8 mouse cellular contexts compared by ENCODE assay signal in the genomic region with DNA sequence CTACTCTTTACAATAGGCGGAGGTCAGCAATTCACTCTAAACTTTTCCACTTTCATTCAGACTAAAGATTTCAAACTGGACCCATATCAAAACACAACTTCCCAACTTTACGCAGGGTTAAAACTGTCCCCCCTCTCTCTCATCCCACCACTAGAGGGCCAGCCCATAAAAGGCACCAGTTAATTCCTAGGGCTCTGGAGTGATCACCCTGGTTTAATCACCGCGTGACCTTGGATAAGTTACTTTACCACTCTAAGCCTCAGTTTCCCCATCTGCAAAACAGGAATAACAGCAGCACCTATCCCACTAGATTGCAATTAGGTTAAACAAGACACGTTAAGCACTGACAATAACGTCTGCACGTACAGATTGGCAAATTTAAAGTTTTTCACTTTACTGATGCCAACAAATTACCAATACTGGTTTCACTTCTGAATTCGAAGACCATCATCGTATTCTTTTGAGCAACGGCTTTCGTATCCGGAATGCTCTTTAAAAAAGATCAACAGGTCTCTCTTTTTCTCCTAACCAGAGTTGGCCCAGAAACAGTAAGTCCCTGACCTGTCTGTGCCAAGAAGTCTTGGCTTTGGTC. TPM values are rescaled to one million over a fixed set of nuclear protein-coding genes. Genes with fewer than 3 reads are reported as not detected.
DNase-seq lines count a peak whose midpoint lies in the region; ATAC-seq and TF ChIP-seq lines count a peak whose summit lies in the region.

No protein-coding gene starts in this region.

- intact Hi-C loops in heart, postnatal 14 days (cut with DNase I) = loop anchor here (2.0 kb wide), 1 partner anchor 25 kb away; a partner anchor contains a TSS

- no peak for TF ChIP-seq CTCF in bone marrow macrophage, adult 2 months (IDR thresholded peaks at IDR 0.05; ENCODE audit: low read depth, low read length)

- no peak for TF ChIP-seq POLR2A in bone marrow macrophage, adult 2 months (IDR thresholded peaks at IDR 0.05; ENCODE audit: borderline replicate concordance, low read depth, low read length)

- peaks cover 15% of the 10 kb centered on the region for H3K4me1 ChIP-seq in bone marrow macrophage, adult 2 months (ENCODE audit: control insufficient read depth, insufficient read depth, low read length)

- peak overlapping the region; percentile 84 for H3K27ac ChIP-seq in bone marrow macrophage, adult 2 months (ENCODE audit: insufficient read depth, low read depth, low read length)

- H3K4me3 ChIP-seq in bone marrow macrophage, adult 2 months (ENCODE audit: insufficient read depth, low read length) = peak overlapping the region; percentile 90

- peak; percentile 37 to 41 for DNase-seq in frontal cortex, postnatal 36 days (ENCODE audit: low spot score in 2 of 2)
- DNase-seq in frontal cortex, postnatal 25 days (ENCODE audit: low spot score in 2 of 2) = no peak
- DNase-seq in heart, postnatal 14 days = peak; percentile 53 to 62
- DNase-seq in kidney, postnatal 36 days = peak; percentile 64 to 78
- DNase-seq in lung, postnatal 10 days = peak; percentile 76
- DNase-seq in retina, embryonic 14.5 days (ENCODE audit: low spot score) = peak; percentile 75

- peak; percentile 83 for ATAC-seq in erythroblast, adult 5-6 weeks (replicated peaks; ENCODE audit: low FRiP score, poor library complexity, severe bottlenecking)

RNA-seq across cellular contexts. Expression of a gene that starts 1.0 kb away (rescaled TPM):
- 35.1 and 42.0 TPM in 2 replicates for polyA plus RNA-seq in bone marrow macrophage, adult 2 months (2012; ENCODE audit: insufficient read depth, insufficient read length, missing spikeins)
- total RNA-seq in erythroblast, adult 5-6 weeks (2015; ENCODE audit: low replicate concordance) = 7.9 and 11.9 TPM in 2 replicates
- total RNA-seq in erythroblast, adult 5-6 weeks (2017; ENCODE audit: low replicate concordance) = 7.6 and 10.3 TPM in 2 replicates
- 10 to 100 TPM; 69.9 to 72.4 TPM for total RNA-seq in heart, postnatal 14 days (2021)

RNA-seq across cellular contexts. Expression of a gene that starts 25.1 kb away (rescaled TPM):
- 10.7 and 12.8 TPM in 2 replicates for polyA plus RNA-seq in bone marrow macrophage, adult 2 months (2012; ENCODE audit: insufficient read depth, insufficient read length, missing spikeins)
- total RNA-seq in erythroblast, adult 5-6 weeks (2015; ENCODE audit: low replicate concordance) = 6.3 and 14.4 TPM in 2 replicates
- total RNA-seq in erythroblast, adult 5-6 weeks (2017; ENCODE audit: low replicate concordance) = 0.28 and 0.68 TPM in 2 replicates
- total RNA-seq in heart, postnatal 14 days (2021) = 1 to 10 TPM; 4.8 to 5.3 TPM

RNA-seq across cellular contexts. Expression of a gene that starts 30.7 kb away (rescaled TPM):
- polyA plus RNA-seq in bone marrow macrophage, adult 2 months (2012; ENCODE audit: insufficient read depth, insufficient read length, missing spikeins) = 39.8 and 45.7 TPM in 2 replicates
- 6.7 and 10.0 TPM in 2 replicates for total RNA-seq in erythroblast, adult 5-6 weeks (2015; ENCODE audit: low replicate concordance)
- total RNA-seq in erythroblast, adult 5-6 weeks (2017; ENCODE audit: low replicate concordance) = 11.3 and 20.8 TPM in 2 replicates
- total RNA-seq in heart, postnatal 14 days (2021) = 10 to 100 TPM; 28.0 to 28.6 TPM

RNA-seq across cellular contexts. Expression of a gene that starts 47.8 kb away (rescaled TPM):
- 39.0 and 42.3 TPM in 2 replicates for polyA plus RNA-seq in bone marrow macrophage, adult 2 months (2012; ENCODE audit: insufficient read depth, insufficient read length, missing spikeins)
- 2.1 and 22.4 TPM in 2 replicates for total RNA-seq in erythroblast, adult 5-6 weeks (2015; ENCODE audit: low replicate concordance)
- 5.2 and 11.7 TPM in 2 replicates for total RNA-seq in erythroblast, adult 5-6 weeks (2017; ENCODE audit: low replicate concordance)
- total RNA-seq in heart, postnatal 14 days (2021) = 10 to 100 TPM; 40.7 to 46.5 TPM

RNA-seq across cellular contexts. Expression of a gene that starts 52.7 kb away (rescaled TPM):
- polyA plus RNA-seq in bone marrow macrophage, adult 2 months (2012; ENCODE audit: insufficient read depth, insufficient read length, missing spikeins) = 13.6 and 14.0 TPM in 2 replicates
- total RNA-seq in erythroblast, adult 5-6 weeks (2015; ENCODE audit: low replicate concordance) = 1.7 and 2.7 TPM in 2 replicates
- 0.98 and 2.6 TPM in 2 replicates for total RNA-seq in erythroblast, adult 5-6 weeks (2017; ENCODE audit: low replicate concordance)
- 10 to 100 TPM; 16.3 to 17.6 TPM for total RNA-seq in heart, postnatal 14 days (2021)

Comparison
In these comparisons a context has a peak if more than half of its experiments do, and no peak if none do; other contexts are left out.
1. DNase-seq: peak in frontal cortex, postnatal 36 days (2 of 2), heart, postnatal 14 days (2 of 2), kidney, postnatal 36 days (2 of 2), lung, postnatal 10 days (single experiment) and retina, embryonic 14.5 days (single experiment); none in frontal cortex, postnatal 25 days (0 of 2).
2. RNA of a gene that starts 1.0 kb away (total RNA-seq): 69.9 to 72.4 TPM in heart, postnatal 14 days; 7.6 to 11.9 TPM in erythroblast, adult 5-6 weeks; every median in the first group is over 4 times any median in the second.